Mouse (Mus musculus) cerebellum, adult 9-11 months (tissue): Measurements from ENCODE around the gene Zcchc18.
"Not testable (repeated sequence)": the region's sequence is repeated elsewhere in the genome, so short reads cannot be mapped to it uniquely, and the experiment has no call there.

Experiments
- DNase-seq: peaks from one replicate; pipeline ENCODE4 v3.0.0; 2022

The Zcchc18 gene

GRCm38 (mm10) chrX:136992978-136993547 is at the start of gene Zcchc18:
TSS of gene Zcchc18 (plus strand) at chrX:136993155.
- peak; percentile 91 for DNase-seq

GRCm38 (mm10) chrX:136957583-136958279 is 35.2 kb upstream of the Zcchc18 start:
- peak; percentile 90 for DNase-seq

DNA sequence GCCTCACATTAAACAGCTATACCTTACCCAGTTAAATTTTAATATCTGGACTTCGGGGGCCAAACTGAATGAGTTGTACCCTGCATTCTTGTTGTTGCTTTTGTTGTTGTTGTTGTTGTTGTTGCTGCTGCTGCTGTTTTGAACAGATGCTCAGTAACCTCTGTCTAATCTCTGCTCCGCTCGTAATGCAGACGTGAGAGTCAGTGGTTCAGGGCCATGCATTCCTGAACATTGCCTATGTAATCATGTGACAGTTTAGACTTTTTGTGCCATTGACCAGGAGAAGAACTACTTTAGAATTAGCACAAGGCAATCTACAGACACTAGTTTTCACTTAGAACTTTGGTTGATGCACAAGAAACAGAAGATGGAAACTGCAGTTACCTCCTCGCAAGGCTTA is 34.7 kb upstream of the Zcchc18 start:
- not testable (repeated sequence) for DNase-seq

GRCm38 (mm10) chrX:136959688-136960087 is 33.3 kb upstream of the Zcchc18 start:
- DNase-seq = peak; percentile 10

- DNase-seq = not testable (repeated sequence)
Measured at GRCm38 (mm10) chrX:136975397-136975796, 17.6 kb upstream of the Zcchc18 start, which contains the start of gene Tmsb15b2. TSS of gene Tmsb15b2 (minus strand) at chrX:136975497.

- peak; percentile 92 for DNase-seq
Measured at GRCm38 (mm10) chrX:136976424-136977084, 16.4 kb upstream of the Zcchc18 start, which contains the start of the genes Tmsb15l and Tmsb15b1. TSS of gene Tmsb15l (minus strand) at chrX:136976869. TSS of gene Tmsb15b1 (minus strand) at chrX:136976874.

DNA sequence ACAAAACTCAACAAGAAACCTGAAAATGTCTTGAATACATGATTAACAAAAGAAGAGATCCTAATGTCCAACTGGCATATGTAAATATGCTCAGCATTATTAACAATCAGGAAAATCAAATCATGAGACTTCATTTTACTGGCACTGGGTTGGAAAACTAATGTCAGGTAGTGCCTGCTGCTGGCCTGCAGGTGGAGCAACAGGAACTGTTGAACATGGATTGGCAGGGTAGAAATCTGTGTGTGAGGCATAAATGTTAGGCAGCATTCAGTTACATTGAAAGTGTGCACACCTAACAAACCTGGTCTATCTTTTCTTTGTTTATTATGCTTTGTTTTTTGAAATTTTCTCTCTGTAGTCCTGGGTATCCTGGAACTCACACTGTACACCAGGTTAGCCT is 14.3 kb upstream of the Zcchc18 start:
- DNase-seq = peak; percentile 32

GRCm38 (mm10) chrX:136986039-136986438 is 6.9 kb upstream of the Zcchc18 start:
- no peak for DNase-seq

GRCm38 (mm10) chrX:136991274-136991673 is 1.7 kb upstream of the Zcchc18 start:
- DNase-seq = peak; percentile 12

DNA sequence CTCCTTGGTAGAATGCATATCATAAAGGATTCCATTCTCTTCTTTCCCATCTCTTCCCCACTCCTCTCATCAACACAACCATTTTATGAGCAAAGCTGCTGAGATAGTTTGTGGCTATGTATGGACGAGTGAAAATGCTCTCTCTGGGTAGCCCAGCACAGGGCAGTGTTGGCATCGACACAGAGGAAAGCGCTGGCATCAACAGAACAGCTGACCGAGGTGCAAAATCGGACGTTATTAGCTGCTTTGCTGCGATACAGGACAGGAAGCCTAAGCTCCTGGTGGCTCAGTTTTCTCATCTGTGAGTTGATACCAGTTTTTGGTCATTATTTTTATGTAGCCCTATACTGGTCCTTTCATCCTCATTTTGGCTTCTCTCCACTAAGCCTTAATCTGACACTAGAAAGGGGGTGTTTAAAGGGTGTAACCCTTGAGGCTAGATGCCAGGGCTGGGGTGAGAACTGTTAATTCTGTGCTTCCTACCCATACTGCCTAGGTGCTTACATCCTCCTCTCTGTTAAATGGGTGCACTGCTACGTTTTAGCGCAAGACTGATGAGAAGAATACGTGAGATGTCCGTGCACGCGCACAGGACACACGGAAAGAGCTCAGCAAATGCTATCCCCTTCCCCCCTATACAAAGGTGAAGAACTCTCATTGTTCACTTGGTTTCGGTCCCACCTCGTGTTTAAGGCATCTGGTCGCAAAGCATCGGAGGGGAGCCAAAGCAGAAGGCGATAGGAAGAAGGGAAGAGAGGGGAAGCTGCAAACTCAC is 577 bp upstream of the Zcchc18 start:
- DNase-seq = peak; percentile 52

- peak; percentile 60 for DNase-seq
Measured at GRCm38 (mm10) chrX:136993641-136994040, 686 bp downstream of the Zcchc18 start.

DNA sequence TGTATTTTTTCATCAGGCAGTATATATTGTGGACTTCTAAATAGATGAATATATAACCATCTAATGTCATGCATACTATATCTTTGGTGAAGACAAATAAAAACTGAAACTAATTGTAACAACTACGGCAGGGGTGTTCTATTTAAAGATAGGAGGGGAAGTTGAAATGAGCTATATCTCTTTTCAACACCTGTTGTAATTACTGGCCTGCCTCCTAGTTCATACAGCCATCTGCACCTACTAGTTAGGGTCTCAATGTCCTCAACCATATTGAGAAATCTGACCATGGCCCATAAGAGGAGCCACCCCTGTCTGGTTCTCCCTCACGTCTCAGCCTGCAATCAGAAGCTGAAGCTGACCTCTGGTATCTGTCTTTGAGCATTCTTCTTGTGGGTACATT is 3.3 kb downstream of the Zcchc18 start:
- DNase-seq = no peak

DNA sequence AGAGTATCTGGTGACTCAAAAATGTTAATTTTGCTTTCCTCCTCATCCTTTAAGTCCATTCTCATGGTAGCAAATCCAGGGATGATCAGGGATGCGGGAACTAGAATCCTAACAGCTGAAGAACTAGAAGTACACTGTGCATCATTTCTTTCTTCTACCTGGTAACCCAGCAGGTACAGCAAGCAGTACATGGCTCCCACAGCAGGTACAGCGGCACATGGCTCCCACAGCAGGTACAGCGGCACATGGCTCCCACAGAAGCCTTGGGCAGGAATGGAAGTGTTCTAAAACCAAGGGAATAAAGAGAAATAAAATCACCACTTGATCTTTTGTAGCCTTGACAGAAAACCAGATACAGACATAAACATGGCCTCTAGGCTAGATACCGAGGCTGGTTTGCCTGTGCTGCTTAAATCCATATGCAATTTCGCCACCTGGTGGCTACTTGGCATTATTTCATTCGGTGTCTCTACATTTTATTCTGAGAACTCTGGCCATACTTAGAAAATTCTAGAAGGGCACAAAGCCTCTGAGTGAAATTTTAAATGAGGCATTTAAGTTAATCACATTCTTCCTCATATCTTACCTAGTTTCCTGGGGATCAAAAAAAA is 22.2 kb downstream of the Zcchc18 start:
- DNase-seq = peak; percentile 63

GRCm38 (mm10) chrX:137017668-137018067 is 24.7 kb downstream of the Zcchc18 start:
- DNase-seq = no peak

DNA sequence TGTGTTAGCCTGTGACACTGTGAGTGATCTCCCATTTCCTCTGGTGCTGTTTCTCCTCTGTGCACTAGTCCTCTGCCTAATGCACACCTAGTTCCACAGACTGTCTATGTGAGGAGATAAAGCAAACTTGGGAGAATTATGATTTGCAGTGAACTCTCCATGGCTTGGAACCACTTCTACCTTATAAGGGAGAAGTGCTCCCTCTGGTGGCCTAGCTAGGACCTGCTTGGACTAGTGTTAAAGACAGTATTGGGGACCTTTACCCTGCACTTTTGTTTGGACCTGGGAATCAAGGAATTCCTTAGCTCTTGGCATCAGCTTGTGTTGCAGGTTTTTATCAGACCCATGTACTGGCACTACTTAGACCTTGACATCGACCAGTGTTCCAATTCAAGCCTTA is 26.4 kb downstream of the Zcchc18 start:
- peak; percentile 33 for DNase-seq

GRCm38 (mm10) chrX:137030916-137031315 is 38.0 kb downstream of the Zcchc18 start:
- DNase-seq = no peak

- no peak for DNase-seq
Measured at GRCm38 (mm10) chrX:137031726-137032125, 38.8 kb downstream of the Zcchc18 start.

GRCm38 (mm10) chrX:137034322-137034721 is 41.4 kb downstream of the Zcchc18 start:
- no peak for DNase-seq

DNA sequence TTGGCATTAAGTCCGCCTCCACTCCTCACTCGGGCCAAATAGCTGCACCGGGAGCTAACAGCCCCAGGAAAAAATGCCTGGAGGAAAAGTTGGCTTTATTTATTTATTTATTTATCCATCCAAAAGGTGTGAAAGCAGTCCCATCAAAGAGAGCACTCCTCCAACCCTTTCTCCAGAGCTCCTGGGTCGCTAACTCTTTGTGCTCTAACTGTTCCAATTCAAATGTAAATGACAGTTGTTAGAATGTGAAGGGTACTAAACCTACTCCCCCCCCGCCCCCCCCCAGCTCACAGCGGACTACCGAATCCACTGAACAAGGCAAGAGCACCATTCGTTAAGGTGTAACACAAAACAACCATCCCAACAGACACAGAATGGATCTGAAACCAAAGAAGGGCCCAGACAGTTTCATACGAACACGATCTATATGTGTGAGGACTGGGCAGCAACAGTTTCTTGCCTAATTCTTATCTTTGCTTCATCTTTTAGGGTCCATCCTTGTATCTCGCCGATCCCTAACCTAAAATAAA is 44.6 kb downstream of the Zcchc18 start:
- no peak for DNase-seq

DNA sequence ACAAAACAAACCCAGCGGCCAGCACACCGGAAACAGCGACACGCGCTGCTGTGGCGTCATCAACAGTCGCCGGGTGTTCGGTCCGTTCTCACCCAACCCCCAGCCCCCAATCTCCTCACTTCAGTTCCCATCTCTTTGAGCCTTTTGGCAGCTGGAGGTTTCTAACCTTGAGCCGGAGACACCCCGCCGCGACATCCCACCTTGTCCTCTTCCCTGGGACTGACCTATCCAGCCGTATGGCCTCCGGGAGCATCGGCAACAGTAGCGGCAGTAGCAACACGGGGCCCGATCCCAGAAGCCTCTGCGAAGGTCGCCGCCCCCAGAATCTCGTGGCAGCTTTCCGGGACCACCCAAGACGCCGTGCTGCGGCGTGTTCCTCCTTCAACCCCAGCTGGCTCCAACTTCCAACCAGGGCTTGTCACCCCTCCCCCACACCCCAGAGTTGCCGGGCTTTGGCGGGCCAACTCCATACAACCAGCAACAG is 45.1 kb downstream of the Zcchc18 start, which contains the start of gene Slc25a53:
Gene Slc25a53 (minus strand): TSS at position 303 of the 484 bp plus-strand sequence.
- DNase-seq = peak; percentile 85

- DNase-seq = peak; percentile 26
Measured at GRCm38 (mm10) chrX:137038502-137038901, 45.5 kb downstream of the Zcchc18 start.
